Mouse (Mus musculus) embryonic fibroblast, embryonic 13.5 days (primary cell): ENCODE data around the gene Efna3. TPM values are rescaled to one million over a fixed set of nuclear protein-coding genes. Genes with fewer than 3 reads are reported as not detected.
A peak's percentile ranks its signal among the peaks of the same experiment; 100 is the strongest.

Source experiments
- H3K27ac ChIP-seq: 2 replicates; pipeline ENCODE4 v1.5.1; 2012; ENCODE audit warnings: low read length, control low read depth, inconsistent platforms; ENCODE audit not compliant: insufficient read depth
- H3K4me1 ChIP-seq: 2 replicates; pipeline ENCODE4 v1.6.1; 2011; ENCODE audit warnings: low read length; ENCODE audit not compliant: control insufficient read depth, insufficient read depth
- H3K4me3 ChIP-seq: 2 replicates; pipeline ENCODE4 v1.5.1; 2011; ENCODE audit warnings: mild to moderate bottlenecking, control low read depth, low read length; ENCODE audit not compliant: insufficient read depth
- CTCF ChIP-seq: IDR thresholded peaks from 2 replicates; pipeline ENCODE4 v1.5.1; 2011; ENCODE audit warnings: mild to moderate bottlenecking, control low read depth, low read length, moderate library complexity, borderline replicate concordance; ENCODE audit not compliant: insufficient read depth
- POLR2A ChIP-seq: IDR thresholded peaks from 2 replicates; pipeline ENCODE4 v1.6.1; 2011; ENCODE audit warnings: low read depth, mild to moderate bottlenecking, control low read depth, low read length, moderate library complexity
- polyA plus RNA-seq: library from polyadenylated mRNA; stranded (reverse); fragments of >200 nt; gene quantifications from 2 replicates; pipeline ENCODE4 v1.2.4, GENCODE M21; 2011; ENCODE audit warnings: low read depth; ENCODE audit not compliant: missing spikeins, insufficient read length

Gene Efna3
- polyA plus RNA-seq, 1 experiment = 7.1 TPM

- H3K27ac ChIP-seq = no peak overlapping the region
- no peaks in the 10 kb centered on the region for H3K4me1 ChIP-seq
- TF ChIP-seq POLR2A (no peak), CTCF (no peak)
These were observed 7.6 kb upstream of the Efna3 start for GRCm38 (mm10) chr3:89330346-89330745.

GRCm38 (mm10) chr3:89328623-89329022 is 5.9 kb upstream of the Efna3 start:
- Histone ChIP-seq H3K4me3 (no peak overlapping the region), H3K27ac (no peak overlapping the region), H3K4me1 (no peaks in the 10 kb centered on the region)
- TF ChIP-seq CTCF = no peak
- no peak for TF ChIP-seq POLR2A

More at GRCm38 (mm10) chr3:89330346-89330745, 7.6 kb upstream of the Efna3 start:
- no peak overlapping the region for H3K4me3 ChIP-seq

GRCm38 (mm10) chr3:89327371-89327870 is 4.7 kb upstream of the Efna3 start:
- Histone ChIP-seq H3K27ac (no peak overlapping the region), H3K4me1 (no peaks in the 10 kb centered on the region), H3K4me3 (no peak overlapping the region)
- TF ChIP-seq POLR2A (no peak), CTCF (no peak)

- Histone ChIP-seq H3K27ac (no peak overlapping the region), H3K4me1 (no peaks in the 10 kb centered on the region), H3K4me3 (no peak overlapping the region)
- TF ChIP-seq CTCF = no peak
- TF ChIP-seq POLR2A = no peak
These were observed 3.1 kb upstream of the Efna3 start for GRCm38 (mm10) chr3:89325882-89326281.

- Histone ChIP-seq H3K27ac (no peak overlapping the region), H3K4me3 (peak overlapping the region; percentile 46), H3K4me1 (no peaks in the 10 kb centered on the region)
- TF ChIP-seq CTCF (no peak), POLR2A (no peak)
These were observed 649 bp downstream of the Efna3 start for GRCm38 (mm10) chr3:89322131-89322500.

- TF ChIP-seq POLR2A = no peak
- TF ChIP-seq CTCF = 0 out of 2 replicates have a peak, but pooled peaks have one; percentile 7
- Histone ChIP-seq H3K4me1 (no peaks in the 10 kb centered on the region), H3K27ac (no peak overlapping the region)
These were observed 1.3 kb downstream of the Efna3 start for GRCm38 (mm10) chr3:89321183-89322130.

GRCm38 (mm10) chr3:89320581-89321182 is 2.1 kb downstream of the Efna3 start:
- peak overlapping the region; percentile 46; the same call in 1 of the 2 replicates for H3K4me3 ChIP-seq
- no peaks in the 10 kb centered on the region for H3K4me1 ChIP-seq
- TF ChIP-seq POLR2A (no peak), CTCF (no peak)
- H3K27ac ChIP-seq = no peak overlapping the region

More at GRCm38 (mm10) chr3:89321183-89322130, 1.3 kb downstream of the Efna3 start:
- H3K4me3 ChIP-seq = peak overlapping the region; percentile 46

GRCm38 (mm10) chr3:89319591-89320350 is 3.0 kb downstream of the Efna3 start:
- no peaks in the 10 kb centered on the region for H3K4me1 ChIP-seq
- H3K4me3 ChIP-seq = 0 out of 2 replicates have a peak overlapping the region, but pooled peaks have one; percentile 10
- no peak overlapping the region for H3K27ac ChIP-seq
- TF ChIP-seq CTCF = no peak
- TF ChIP-seq POLR2A = no peak

- Histone ChIP-seq H3K4me1 (no peaks in the 10 kb centered on the region), H3K4me3 (no peak overlapping the region)
- no peak for TF ChIP-seq POLR2A
- TF ChIP-seq CTCF = no peak
These were observed 3.7 kb downstream of the Efna3 start for GRCm38 (mm10) chr3:89318971-89319590.

More at GRCm38 (mm10) chr3:89318971-89319590, 3.7 kb downstream of the Efna3 start:
- H3K27ac ChIP-seq = no peak overlapping the region
